Mouse (Mus musculus) 3T3-L1 (cell line): ENCODE data around the gene Cdh12.
A peak's percentile ranks its signal among the peaks of the same experiment; 100 is the strongest.
"Not testable (repeated sequence)": the region's sequence is repeated elsewhere in the genome, so short reads cannot be mapped to it uniquely, and the experiment has no call there.

Experiments used
- DNase-seq: peaks from one replicate; pipeline ENCODE4 v3.0.0-alpha.2; 2015; ENCODE audit warnings: low read depth, low spot score

Cdh12 gene

DNA sequence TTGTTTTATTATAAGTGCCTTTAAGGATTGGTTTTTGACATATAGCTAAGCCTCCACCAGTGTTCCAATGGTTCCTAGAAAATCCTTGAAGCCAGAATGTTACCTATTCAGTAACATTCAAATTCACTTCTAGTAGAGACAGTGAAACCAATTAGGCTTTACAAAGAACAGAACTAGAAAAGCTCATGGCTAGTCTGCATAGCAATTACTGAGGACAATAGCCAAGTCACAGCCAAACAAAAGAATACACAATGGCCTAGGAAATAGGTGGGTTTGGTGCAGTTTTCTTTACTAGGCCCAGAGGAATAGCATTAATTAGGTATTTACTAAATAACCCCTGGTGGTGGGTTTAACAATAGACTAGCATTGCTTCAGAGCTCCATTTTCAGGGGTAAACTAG is 917.3 kb downstream of the Cdh12 start:
- DNase-seq: no peak

GRCm38 (mm10) chr15:21375460-21375859 is 926.4 kb downstream of the Cdh12 start:
- no peak for DNase-seq

DNA sequence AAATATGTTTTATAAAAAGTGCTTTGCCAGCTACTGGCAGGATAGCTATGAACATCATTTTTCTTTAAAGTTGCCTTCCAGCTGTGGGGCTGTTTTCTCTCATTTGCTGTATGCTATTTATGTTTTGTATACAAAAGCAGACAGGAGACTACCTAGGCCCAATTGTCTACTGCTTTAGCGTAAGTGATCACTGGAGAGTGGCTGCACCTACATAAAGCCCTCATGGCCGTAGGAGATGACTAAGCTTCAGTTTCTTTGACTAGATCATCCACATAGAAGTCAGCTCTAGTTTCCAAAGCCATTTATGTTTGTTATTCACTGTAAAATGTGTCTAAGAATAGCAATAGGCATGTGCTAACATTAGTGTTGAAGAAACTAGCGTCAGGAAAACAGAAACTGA is 926.8 kb downstream of the Cdh12 start:
- DNase-seq: no peak

DNA sequence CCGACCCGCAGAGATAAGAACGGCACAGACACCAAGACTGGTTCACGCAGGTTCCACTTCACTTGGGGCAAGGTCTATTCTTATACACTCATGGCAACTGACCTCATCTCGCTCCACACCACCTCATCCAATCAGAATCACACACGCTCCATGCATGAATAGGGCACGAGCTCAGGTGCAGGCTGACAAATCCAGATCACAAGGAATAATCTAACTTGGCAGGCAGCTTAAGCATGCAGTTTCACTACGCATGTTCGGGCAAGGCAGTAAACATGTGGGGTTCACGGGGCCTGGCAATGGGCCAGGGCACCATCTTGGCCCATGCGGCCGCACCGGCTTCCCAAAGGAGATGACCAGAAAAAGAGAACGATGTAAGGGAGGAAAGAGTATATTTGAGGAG is 942.4 kb downstream of the Cdh12 start:
- DNase-seq: not testable (repeated sequence)

- DNase-seq: no peak
These were observed 944.0 kb downstream of the Cdh12 start for GRCm38 (mm10) chr15:21393080-21393479.

DNA sequence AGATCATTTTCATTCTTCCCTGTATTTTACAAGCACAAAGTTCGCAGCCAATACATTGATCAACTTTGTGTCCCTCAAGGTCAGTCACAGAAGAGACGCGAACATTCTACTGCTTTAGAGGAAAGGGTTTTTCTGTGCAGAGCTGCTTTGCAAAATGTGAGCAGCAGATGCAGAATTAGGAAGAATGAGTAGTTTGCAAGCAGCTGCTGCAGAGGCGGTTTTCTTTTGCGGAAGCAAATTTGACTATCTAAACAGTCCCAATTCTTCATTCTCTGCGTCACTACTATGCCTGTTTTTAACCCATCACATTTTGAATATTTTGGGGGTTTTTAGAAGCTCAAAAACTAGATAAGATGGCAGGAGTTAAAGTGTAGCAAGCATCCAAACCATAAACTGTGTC is 956.1 kb downstream of the Cdh12 start:
- no peak for DNase-seq

GRCm38 (mm10) chr15:21407324-21408044 is 958.4 kb downstream of the Cdh12 start:
- DNase-seq: peak; percentile 74

GRCm38 (mm10) chr15:21437347-21437746 is 988.3 kb downstream of the Cdh12 start:
- no peak for DNase-seq

- no peak for DNase-seq
These were observed 988.9 kb downstream of the Cdh12 start for GRCm38 (mm10) chr15:21437924-21438323.

DNA sequence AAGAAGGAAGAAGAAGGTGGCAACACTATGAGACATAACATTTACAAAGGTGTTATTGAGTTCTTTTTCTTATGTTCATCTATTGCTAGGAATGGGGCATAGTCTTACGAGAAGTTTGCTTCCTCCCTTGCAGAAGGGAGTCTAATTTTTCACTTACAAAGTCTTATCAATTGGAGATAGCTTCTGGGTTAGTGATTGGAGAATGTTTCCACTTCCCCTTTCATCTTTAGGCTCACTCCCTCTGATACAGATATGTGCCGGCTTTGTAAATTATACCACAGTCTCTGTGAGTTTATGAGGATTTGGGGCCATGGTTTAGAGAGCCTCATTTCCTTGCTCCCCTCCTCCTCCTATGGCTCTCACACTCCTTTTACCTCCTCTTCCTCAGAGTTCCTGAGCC is 1009.0 kb downstream of the Cdh12 start:
- no peak for DNase-seq

DNA sequence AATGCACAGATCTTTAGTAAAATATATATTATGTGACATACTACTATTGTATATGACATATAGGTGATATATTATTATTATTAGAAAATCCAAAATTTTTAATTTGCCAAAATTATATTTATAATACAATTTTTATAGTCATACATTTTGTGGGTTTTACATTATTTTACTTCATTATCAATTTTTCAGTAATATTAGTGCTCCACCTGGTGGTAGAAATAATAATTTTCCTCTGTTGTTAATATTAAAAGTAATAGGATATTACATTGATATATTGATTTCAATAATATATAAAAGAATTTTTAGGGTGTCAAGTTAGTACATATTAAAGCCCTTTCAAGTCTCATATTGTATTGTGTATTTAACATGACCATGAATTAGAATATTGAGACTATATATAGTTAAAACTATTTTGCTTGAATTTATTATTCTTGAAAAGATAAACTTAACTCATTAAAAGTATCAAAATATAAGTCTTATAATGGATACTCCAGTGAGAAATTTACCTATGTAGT is 1070.3 kb downstream of the Cdh12 start:
- DNase-seq: peak; percentile 36

DNA sequence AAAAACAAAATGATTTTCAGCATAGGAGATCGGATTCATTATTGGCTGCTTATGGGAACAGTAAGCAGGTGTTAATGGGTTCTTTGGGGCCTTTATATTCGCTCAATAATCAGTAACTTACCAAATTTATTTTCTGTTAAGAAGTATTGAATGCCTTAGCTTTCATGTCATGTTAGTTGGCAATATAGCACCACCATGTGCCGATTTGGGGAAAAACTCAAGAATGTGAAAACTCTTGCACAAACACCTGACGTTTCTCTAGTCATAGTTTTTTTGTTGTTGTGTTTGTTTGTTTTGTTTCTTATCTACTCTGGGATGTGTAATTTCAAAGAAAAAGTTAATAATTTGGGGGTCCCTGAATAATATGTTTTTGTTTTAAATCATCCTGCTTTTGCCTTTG is 1081.7 kb downstream of the Cdh12 start:
- peak; percentile 12 for DNase-seq

DNA sequence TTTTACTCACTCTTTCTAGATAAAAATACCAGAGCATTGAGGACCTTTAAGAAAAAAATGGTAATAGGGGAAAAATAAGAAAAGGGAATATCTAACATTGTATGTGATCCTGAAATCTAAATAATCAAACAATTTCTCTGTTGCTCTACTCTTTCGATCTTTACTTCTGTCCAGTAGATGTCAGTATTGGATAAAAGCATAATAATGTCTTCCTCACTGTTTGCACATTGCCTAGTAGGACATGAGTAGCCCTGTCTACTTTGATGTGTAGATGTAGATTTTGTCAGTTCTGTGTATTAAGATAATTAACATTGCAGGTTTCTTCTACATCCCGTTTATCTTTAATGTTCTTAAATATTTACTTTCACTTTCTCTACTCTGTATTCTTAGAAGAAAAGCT is 1087.8 kb downstream of the Cdh12 start:
- DNase-seq: peak; percentile 61

GRCm38 (mm10) chr15:21544786-21545185 is 1095.7 kb downstream of the Cdh12 start:
- DNase-seq: peak; percentile 20

DNA sequence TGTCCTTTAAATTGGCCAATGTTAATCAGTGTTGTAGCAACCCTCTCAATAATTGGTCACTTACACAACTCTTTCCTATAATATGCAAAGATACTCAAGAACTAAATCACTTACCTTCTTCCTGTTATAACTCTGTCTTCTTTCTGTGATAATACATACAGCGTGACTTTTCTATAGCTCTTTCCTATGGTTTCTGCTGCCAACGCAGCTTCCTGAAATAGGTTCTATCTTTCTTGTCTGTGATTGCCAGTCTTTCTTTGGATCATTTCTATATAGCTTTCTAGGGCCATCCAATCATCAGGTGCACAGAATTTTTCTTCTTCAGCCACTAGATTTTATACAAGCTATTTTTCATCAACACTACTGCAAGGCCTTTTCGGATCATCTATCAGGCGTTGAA is 1106.9 kb downstream of the Cdh12 start:
- no peak for DNase-seq

- DNase-seq: no peak
These were observed 1117.4 kb downstream of the Cdh12 start for GRCm38 (mm10) chr15:21566314-21567051.

DNA sequence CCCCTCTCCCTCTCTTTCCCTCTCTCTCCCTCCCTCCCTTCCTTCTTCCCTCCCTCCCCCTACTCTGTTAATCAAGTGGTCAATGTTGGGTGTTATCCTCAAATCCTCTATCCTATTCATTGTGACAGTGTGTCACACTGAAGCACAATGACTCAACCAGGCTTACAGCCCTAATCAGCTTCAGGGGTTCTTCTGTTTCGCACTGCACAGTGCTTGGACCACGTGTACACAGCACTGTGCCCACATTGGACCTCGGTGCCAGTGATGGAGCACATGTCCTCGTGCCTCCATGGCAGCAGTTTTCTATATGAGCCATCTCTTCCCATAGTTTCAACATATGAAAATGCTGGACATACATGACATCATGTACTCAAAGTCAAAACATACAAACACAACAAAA is 1155.4 kb downstream of the Cdh12 start:
- no peak for DNase-seq
